Mouse (Mus musculus) adrenal gland, postnatal 0 days (tissue): ENCODE measurements around the gene Vcan. TPM values are rescaled to one million over a fixed set of nuclear protein-coding genes. Genes with fewer than 3 reads are reported as not detected.

Experiments used
- polyA plus RNA-seq: library from polyadenylated mRNA; unstranded; fragments of >200 nt; fragmentation: Nextera tagmentation; extraction: Ambion mirVana; gene quantifications from 2 replicates; pipeline ENCODE4 v1.2.1, GENCODE M21; 2015

The Vcan gene
- 13.3 and 14.6 TPM in 2 replicates for polyA plus RNA-seq

GRCm38 (mm10) chr13:89741766-89742685, at the start of gene Vcan:
TSS of gene Vcan (minus strand) at chr13:89742509.

Other genes starting within 250 kb of the Vcan start
- gene Hapln1, start 202.7 kb downstream of the Vcan start, polyA plus RNA-seq = 1.0 and 1.8 TPM in 2 replicates